Mouse (Mus musculus) right cerebral cortex, adult 18-20 months (tissue): ENCODE measurements around the gene Mid2.
"Not testable (repeated sequence)": the region's sequence is repeated elsewhere in the genome, so short reads cannot be mapped to it uniquely, and the experiment has no call there.

Experiments
- DNase-seq: peaks from one replicate; pipeline ENCODE4 v3.0.0; 2022; ENCODE audit warnings: mixed read lengths

Gene Mid2

GRCm38 (mm10) chrX:140664479-140665241, at the start of gene Mid2:
Gene Mid2 (plus strand): TSS chrX:140664599.
- peak; percentile 32 for DNase-seq

GRCm38 (mm10) chrX:140624875-140625594, 39.4 kb upstream of the Mid2 start:
- no peak for DNase-seq

DNA sequence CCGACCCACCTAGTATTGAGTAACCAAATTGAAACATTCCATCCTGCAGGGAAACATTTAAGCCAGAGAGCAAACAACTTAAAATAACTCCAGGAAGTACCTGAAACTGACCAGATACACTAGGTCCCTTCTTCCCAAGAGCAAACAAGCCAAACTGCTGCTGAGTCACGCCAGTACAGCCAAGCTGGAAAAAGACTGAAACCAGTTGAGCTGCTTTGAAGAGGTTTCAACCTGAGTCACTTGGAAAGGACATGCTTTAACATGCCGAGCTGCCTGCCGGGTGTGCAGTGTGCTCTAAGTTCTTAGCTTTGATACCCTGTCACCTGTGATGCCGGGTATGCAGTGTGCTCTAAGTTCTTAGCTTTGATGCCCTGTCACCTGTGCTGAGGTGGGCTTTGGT, 26.4 kb upstream of the Mid2 start:
- no peak for DNase-seq

GRCm38 (mm10) chrX:140639592-140639991, 24.8 kb upstream of the Mid2 start:
- DNase-seq, result no peak

DNA sequence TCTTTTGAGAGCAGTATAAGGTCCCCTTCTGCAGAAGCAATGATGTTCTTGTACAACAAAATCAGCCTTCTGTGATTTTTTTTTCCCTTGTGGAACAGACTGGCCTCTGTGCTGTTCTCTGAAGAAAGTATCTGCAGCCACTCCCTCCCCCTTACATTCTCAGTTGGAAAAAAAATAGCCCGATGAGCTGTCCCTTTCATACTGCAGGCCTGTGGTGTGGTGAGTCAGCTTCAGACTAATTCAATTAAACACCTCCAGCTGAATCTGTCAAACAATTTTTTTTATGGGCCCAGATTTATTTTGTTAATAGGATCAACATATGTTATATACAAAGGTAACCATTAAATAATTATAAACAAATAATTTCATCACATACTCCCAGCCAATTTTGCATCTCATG, 3.7 kb upstream of the Mid2 start:
- DNase-seq, result no peak

DNA sequence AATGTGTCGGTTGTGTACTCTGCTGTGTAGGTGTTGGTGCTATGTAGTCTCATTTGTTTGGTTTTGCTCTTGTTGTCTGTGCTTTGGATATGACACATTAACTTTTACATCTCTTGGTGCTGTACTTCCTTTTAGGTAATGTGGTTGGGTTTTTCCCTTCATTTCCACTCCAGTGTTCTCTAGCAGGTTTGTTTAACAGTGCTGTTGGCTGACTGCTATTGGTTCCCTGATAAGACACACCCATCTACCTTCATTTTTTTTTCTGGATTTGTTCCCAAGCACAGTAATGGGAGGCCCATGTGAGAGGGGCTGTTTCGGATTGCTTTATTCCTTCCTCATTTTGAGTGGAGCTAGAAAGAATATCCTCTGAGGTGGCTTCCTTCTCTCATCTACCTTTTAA, 883 bp upstream of the Mid2 start:
- no peak for DNase-seq

DNA sequence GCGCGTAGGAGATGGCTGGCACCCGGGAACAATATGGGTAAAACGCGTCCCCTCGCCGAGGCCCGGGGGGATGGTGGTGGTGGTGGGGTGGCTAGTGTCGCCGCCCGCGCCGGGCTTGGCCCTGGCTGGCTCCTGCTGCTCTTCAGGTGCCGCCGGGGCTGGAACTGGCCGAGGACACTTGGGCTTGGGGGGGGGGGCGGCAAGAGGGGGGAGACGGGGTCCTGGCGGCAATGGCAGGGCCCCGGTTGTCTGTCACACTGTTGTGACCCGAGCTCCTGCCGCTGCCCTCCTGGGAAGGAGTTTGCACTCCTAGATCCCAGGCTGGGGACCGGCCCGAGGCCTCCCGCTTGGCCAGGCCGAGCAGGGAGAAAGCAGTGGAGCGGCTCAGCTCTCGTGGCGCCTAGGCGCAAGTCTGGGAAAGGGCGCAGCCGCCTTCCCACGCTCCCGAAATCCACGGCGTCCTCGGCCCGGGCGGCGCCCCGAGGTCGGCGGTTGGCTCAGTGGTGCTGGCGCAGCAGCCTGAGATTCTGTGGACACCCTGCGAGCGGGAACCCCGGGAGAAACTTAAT, 927 bp downstream of the Mid2 start:
- DNase-seq, result peak; percentile 28

DNA sequence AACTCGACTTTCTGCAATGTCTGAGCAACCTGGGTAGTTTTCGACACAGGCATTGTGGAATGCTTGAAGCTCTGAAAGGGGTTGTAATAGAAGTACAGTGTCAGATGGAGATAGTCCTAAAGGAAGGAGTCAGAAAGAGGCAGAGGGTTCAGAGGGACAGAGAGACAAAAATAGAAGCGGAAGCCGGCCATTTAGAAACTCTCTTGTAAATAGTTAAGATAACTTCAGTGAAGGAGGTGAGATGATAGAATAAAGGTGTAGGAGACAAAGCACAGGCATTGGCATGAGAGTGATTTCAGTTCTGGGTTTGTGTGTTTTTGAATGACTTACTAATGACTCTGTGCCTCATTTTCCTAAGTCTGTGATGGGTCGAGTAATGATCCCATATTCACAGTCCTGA, 11.0 kb downstream of the Mid2 start:
- DNase-seq, result no peak

GRCm38 (mm10) chrX:140688335-140688734, 23.9 kb downstream of the Mid2 start:
- DNase-seq, result no peak

DNA sequence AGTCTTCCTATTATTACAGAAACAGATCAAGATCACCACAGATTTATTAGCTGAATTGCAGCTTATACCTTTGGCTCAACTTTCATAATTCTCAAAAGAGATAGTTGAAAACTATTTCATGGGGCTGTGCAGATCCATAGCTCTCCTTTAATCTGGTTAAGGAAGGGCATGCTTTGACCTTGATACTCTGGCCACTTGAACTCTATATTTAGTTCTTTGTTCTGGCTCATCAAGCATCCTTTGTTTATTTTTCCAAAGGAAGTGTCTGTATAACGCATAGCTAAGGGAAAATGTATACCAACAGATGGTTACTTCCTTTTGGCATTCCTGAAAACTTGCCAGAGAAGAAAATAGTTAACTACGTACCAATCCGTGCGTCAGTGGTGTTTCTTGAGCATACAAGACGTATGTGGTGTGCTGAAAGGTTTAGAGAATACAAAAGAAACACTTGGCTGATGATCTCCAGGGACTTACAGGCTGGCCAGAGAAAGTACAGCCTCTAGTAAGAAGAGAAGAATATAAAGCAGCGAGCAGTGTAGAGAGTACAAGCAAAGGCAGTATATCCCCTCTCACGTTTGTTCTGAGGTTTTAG, 33.6 kb downstream of the Mid2 start:
- not testable (repeated sequence) for DNase-seq

DNA sequence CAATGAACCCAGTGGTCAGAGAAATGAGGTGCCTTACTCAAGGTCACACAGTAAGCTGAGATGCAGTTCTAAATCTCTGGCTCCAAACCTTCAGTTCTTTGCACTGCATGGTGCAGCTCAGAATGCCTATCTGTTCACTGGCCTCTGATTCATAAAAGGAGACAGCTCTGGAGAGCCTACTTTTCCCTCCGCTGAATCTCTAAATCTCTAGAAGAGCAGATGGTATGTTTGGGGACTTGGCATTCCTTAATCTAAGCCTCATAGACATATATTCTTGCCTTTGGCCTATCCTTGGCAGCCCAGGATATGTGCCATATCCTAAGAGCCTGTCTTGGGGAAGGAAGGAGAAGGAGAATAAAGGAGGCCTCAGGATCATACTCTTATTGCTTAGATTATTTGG, 38.8 kb downstream of the Mid2 start:
- peak; percentile 3 for DNase-seq

DNA sequence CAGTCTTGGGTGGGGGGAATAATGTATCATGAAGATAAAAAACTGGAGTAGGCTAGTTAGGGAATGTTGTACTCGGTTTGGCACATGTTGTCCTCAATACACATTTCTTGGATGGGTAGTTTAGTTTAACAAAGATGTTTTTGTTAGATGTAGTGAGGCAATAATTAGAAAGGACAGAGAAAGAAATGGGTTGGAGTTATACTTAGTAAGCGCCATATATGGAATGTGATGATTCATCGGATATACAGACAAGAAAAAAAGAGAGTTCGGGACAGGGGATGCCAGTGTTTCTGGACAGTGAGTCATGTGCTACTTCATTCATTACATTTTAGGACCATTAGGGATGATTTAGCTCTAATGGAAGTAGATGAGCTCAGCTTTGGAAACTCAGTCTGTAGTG, 41.7 kb downstream of the Mid2 start:
- no peak for DNase-seq

- no peak for DNase-seq
Measured at GRCm38 (mm10) chrX:140722400-140722799, 58.0 kb downstream of the Mid2 start.

- no peak for DNase-seq
Measured at GRCm38 (mm10) chrX:140738986-140739385, 74.6 kb downstream of the Mid2 start.

DNA sequence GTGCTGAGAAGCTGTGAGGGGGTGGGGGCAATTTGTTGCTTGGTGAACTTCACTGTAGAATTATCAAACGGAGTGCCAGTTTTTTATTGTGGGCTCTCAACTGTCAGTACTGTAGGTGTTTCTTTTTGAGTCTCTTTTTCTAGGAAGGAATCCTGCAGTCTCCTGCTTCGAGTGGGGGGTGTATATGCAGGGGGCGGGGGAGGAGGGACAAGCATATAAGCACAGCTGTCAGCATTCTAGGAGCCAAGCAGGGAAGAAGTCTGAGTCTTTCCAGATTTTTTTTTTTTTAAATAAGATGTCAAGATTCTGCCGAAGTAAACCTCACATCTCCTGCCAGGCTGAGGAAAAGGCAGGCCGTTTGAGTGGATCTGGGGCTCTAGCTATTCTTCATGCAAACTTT, 78.8 kb downstream of the Mid2 start:
- peak; percentile 1 for DNase-seq

DNA sequence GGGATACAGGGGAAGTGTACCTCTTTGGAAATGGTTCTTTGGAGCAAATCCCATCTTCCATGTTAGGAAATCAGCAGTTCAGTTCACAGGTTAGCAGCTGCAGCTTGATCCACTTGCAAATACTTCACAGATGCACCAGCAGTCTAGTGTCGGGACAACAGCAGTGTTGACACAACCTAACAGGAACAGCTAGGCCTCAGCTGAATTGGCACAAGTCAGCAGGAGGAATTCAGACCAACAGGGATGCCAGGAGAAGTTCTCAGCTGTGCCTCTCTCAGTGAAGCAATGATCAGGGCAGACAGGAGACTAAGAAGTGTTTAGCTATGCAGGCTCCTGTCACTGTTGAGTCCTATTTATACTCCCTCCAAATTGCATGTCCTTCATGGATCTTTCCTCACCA, 105.4 kb downstream of the Mid2 start:
- DNase-seq, result peak; percentile 1

- DNase-seq, result no peak
Measured at GRCm38 (mm10) chrX:140805340-140805739, 140.9 kb downstream of the Mid2 start.

- no peak for DNase-seq
Measured at GRCm38 (mm10) chrX:140813312-140814006, 149.1 kb downstream of the Mid2 start, which contains the start of gene Tex13b. Gene Tex13b (minus strand): TSS chrX:140813433.
